Mouse (Mus musculus) forebrain, embryonic 14.5 days (tissue): ENCODE measurements around the gene Crat. TPM values are rescaled to one million over a fixed set of nuclear protein-coding genes. Genes with fewer than 3 reads are reported as not detected.

Source experiments
- ATAC-seq: fragments of 200-750 bp; cut with Nextera tagmentation; 2 replicates; pipeline ENCODE4 v1.8.0; 2017; ENCODE audit warnings: mild to moderate bottlenecking, moderate library complexity
- DNase-seq: peaks from one replicate; pipeline ENCODE4 v3.0.0-alpha.2; 2015; ENCODE audit warnings: low spot score
- H3K27ac ChIP-seq: fragments of 300-500 bp; sonication (generic); 2 replicates; pipeline ENCODE4 v1.5.1; 2014; ENCODE audit warnings: low read depth, mild to moderate bottlenecking, control low read depth, low read length, moderate library complexity
- H3K27me3 ChIP-seq: fragments of 300-500 bp; sonication (generic); replicated peaks from 2 replicates; pipeline ENCODE4 v1.6.1; 2014; ENCODE audit warnings: low read length, control low read depth, mixed read lengths; ENCODE audit not compliant: control insufficient read depth, insufficient read depth
- H3K36me3 ChIP-seq: fragments of 300-500 bp; sonication (generic); 2 replicates; pipeline ENCODE4 v1.6.1; 2014; ENCODE audit warnings: low read length, control low read depth; ENCODE audit not compliant: control insufficient read depth, insufficient read depth
- H3K4me1 ChIP-seq: fragments of 300-500 bp; sonication (generic); 2 replicates; pipeline ENCODE4 v1.6.1; 2014; ENCODE audit warnings: antibody characterized with exemption, low read length, control low read depth; ENCODE audit not compliant: control insufficient read depth, insufficient read depth
- H3K4me2 ChIP-seq: fragments of 300-500 bp; sonication (generic); 2 replicates; pipeline ENCODE4 v1.6.1; 2014; ENCODE audit warnings: mild to moderate bottlenecking, control low read depth, low read length
- H3K4me3 ChIP-seq: fragments of 300-500 bp; sonication (generic); 2 replicates; pipeline ENCODE4 v1.5.1; 2014; ENCODE audit warnings: low read depth, low read length, control low read depth
- H3K9ac ChIP-seq: fragments of 300-500 bp; sonication (generic); 2 replicates; pipeline ENCODE4 v1.6.1; 2014; ENCODE audit warnings: mild to moderate bottlenecking, low read length, control low read depth, moderate library complexity
- H3K9me3 ChIP-seq: fragments of 300-500 bp; sonication (generic); replicated peaks from 2 replicates; pipeline ENCODE4 v1.6.1; 2016; ENCODE audit warnings: low read length, control low read depth, mixed read lengths; ENCODE audit not compliant: control insufficient read depth
- WGBS: fragments of 180-500 bp; shearing (Covaris S2); extraction: QIAGEN DNeasy Blood & Tissue Kit; methylation state at CpG from one replicate; pipeline ENCODE4 v1.1.7; 2014; 5-methylcytosine and 5-hydroxymethylcytosine counted together
- microRNA-seq: library from miRNA; unstranded; fragments of <30 nt; microRNA quantifications from one replicate; pipeline ENCODE4, GENCODE M21; 2016
- polyA plus RNA-seq: library from polyadenylated mRNA; unstranded; fragments of >200 nt; fragmentation: Nextera tagmentation; extraction: Ambion mirVana; gene quantifications from 2 replicates; pipeline ENCODE4 v1.2.1, GENCODE M21; 2014

Crat gene
- polyA plus RNA-seq, 1 experiment from 2014 or later: 31.9 TPM

- peak within 1 kb of the TSS; percentile 82 for H3K4me2 ChIP-seq
- DNase-seq (peak; percentile 91), ATAC-seq (peak; percentile 80)
- H3K9ac ChIP-seq: peak within 1 kb of the TSS; percentile 80
- WGBS: 3% methylated on average over 69 of the region's 73 CpGs
- H3K27ac ChIP-seq: peak within 1 kb of the TSS; percentile 50; the same call in 1 of the 2 replicates
- H3K36me3 ChIP-seq: peaks cover 13% of the 10 kb centered on the region
- peak within 1 kb of the TSS; percentile 67 for H3K4me3 ChIP-seq
- H3K4me1 ChIP-seq: peaks cover 4% of the 10 kb centered on the region; the same call in 1 of the 2 replicates
- no peaks in the 10 kb centered on the region for H3K27me3 ChIP-seq
- no peaks in the 10 kb centered on the region for H3K9me3 ChIP-seq
These were observed 56.8 kb downstream of the Crat start, which contains the start of gene Sh3glb2 for GRCm38 (mm10) chr2:30358533-30359531. Gene Sh3glb2 (minus strand): TSS chr2:30359337.

GRCm38 (mm10) chr2:30357552-30358510, 57.8 kb downstream of the Crat start:
- H3K9ac ChIP-seq: peak overlapping the region; percentile 80
- DNase-seq (no peak), ATAC-seq (no peak)
- H3K27me3 ChIP-seq: no peaks in the 10 kb centered on the region
- no peak overlapping the region for H3K27ac ChIP-seq
- 63% methylated on average over 8 of the region's 8 CpGs for WGBS
- H3K4me2 ChIP-seq: peak overlapping the region; percentile 82
- H3K4me3 ChIP-seq: peak overlapping the region; percentile 67
- no peaks in the 10 kb centered on the region for H3K9me3 ChIP-seq
- peaks cover 4% of the 10 kb centered on the region; the same call in 1 of the 2 replicates for H3K4me1 ChIP-seq
- H3K36me3 ChIP-seq: peaks cover 23% of the 10 kb centered on the region

- Histone ChIP-seq H3K4me3 (no peak overlapping the region), H3K27me3 (no peaks in the 10 kb centered on the region), H3K36me3 (peaks cover 32% of the 10 kb centered on the region), H3K9ac (peak overlapping the region; percentile 80; the same call in 1 of the 2 replicates), H3K4me2 (no peak overlapping the region), H3K27ac (no peak overlapping the region), H3K4me1 (peaks cover 4% of the 10 kb centered on the region; the same call in 1 of the 2 replicates), H3K9me3 (no peaks in the 10 kb centered on the region)
- DNase-seq (no peak), ATAC-seq (no peak)
- 64% methylated on average over 9 of the region's 9 CpGs for WGBS
These were observed 58.7 kb downstream of the Crat start for GRCm38 (mm10) chr2:30356906-30357305.

- Histone ChIP-seq H3K4me3 (no peak overlapping the region), H3K4me2 (no peak overlapping the region), H3K9ac (0 out of 2 replicates have a peak overlapping the region, but pooled peaks have one; percentile 1), H3K27ac (no peak overlapping the region), H3K36me3 (peaks cover 36% of the 10 kb centered on the region), H3K9me3 (no peaks in the 10 kb centered on the region), H3K27me3 (no peaks in the 10 kb centered on the region), H3K4me1 (peaks cover 4% of the 10 kb centered on the region; the same call in 1 of the 2 replicates)
- ATAC-seq (no peak), DNase-seq (no peak)
- 59% methylated on average over 4 of the region's 4 CpGs for WGBS
These were observed 59.3 kb downstream of the Crat start for GRCm38 (mm10) chr2:30356266-30356665.

- H3K9ac ChIP-seq: no peak overlapping the region
- no peaks in the 10 kb centered on the region for H3K9me3 ChIP-seq
- no peak overlapping the region for H3K4me3 ChIP-seq
- no peak for DNase-seq
- H3K27me3 ChIP-seq: no peaks in the 10 kb centered on the region
- no peak overlapping the region for H3K4me2 ChIP-seq
- H3K4me1 ChIP-seq: peaks cover 4% of the 10 kb centered on the region; the same call in 1 of the 2 replicates
- H3K36me3 ChIP-seq: peaks cover 40% of the 10 kb centered on the region
- no peak overlapping the region for H3K27ac ChIP-seq
- 62% methylated on average over 4 of the region's 4 CpGs for whole genome bisulfite sequencing
- ATAC-seq: no peak
These were observed 59.8 kb downstream of the Crat start for GRCm38 (mm10) chr2:30355861-30356260.

- Histone ChIP-seq H3K4me3 (no peak overlapping the region), H3K36me3 (peaks cover 86% of the 10 kb centered on the region), H3K27ac (no peak overlapping the region), H3K9me3 (no peaks in the 10 kb centered on the region), H3K4me1 (no peaks in the 10 kb centered on the region), H3K9ac (no peak overlapping the region), H3K4me2 (no peak overlapping the region), H3K27me3 (no peaks in the 10 kb centered on the region)
- DNase-seq (no peak), ATAC-seq (no peak)
- WGBS: 81% methylated on average over 2 of the region's 2 CpGs
These were observed 64.5 kb downstream of the Crat start for GRCm38 (mm10) chr2:30351149-30351548.

Small RNA genes within 50 kb of the gene (microRNA-seq; reads per million reads assigned to microRNA genes)
- gene Gm47292: not detected

Other genes with a start within 250 kb of the Crat start
- gene Endog, start 244.3 kb downstream of the Crat start, polyA plus RNA-seq: 12.8 and 17.4 TPM in 2 replicates
- 59.6 and 60.7 TPM in 2 replicates for gene Spout1, start 237.4 kb downstream of the Crat start, polyA plus RNA-seq
- gene Kyat1, start 210.0 kb downstream of the Crat start, polyA plus RNA-seq: 16.5 and 17.7 TPM in 2 replicates
- gene Lrrc8a, start 178.1 kb downstream of the Crat start, polyA plus RNA-seq: 61.8 and 66.8 TPM in 2 replicates
- gene Gm28035, start 175.2 kb downstream of the Crat start, polyA plus RNA-seq: 0.34 and 0.56 TPM in 2 replicates
- gene Phyhd1, start 149.6 kb downstream of the Crat start, polyA plus RNA-seq: 6.3 and 6.6 TPM in 2 replicates
- not detected in 2 replicates for gene Gm28038, start 134.8 kb downstream of the Crat start, polyA plus RNA-seq
- gene Dolk, start 129.5 kb downstream of the Crat start, polyA plus RNA-seq: 30.2 and 35.4 TPM in 2 replicates
- gene Nup188, start 129.4 kb downstream of the Crat start, polyA plus RNA-seq: 25.6 and 30.3 TPM in 2 replicates
- gene Sh3glb2, start 56.5 kb downstream of the Crat start, polyA plus RNA-seq: 106 and 123 TPM in 2 replicates
- gene Miga2, start 51.6 kb downstream of the Crat start, polyA plus RNA-seq: 18.7 and 23.7 TPM in 2 replicates
- gene Dolpp1, start 23.6 kb downstream of the Crat start, polyA plus RNA-seq: 48.1 and 57.8 TPM in 2 replicates
- gene Ptpa, start 226 bp upstream of the Crat start, polyA plus RNA-seq: 66.6 and 88.4 TPM in 2 replicates
- gene Ier5l, start 58.4 kb upstream of the Crat start, polyA plus RNA-seq: 3.0 and 3.6 TPM in 2 replicates
- gene Cstad, start 179.2 kb upstream of the Crat start, polyA plus RNA-seq: 0.64 and 1.2 TPM in 2 replicates